Mouse (Mus musculus): ENCODE results near the gene Hoxb3.

- TF ChIP-seq CTCF (IDR thresholded peaks at IDR 0.05 in 2 of 3, conservative IDR thresholded peaks at IDR 0.05 in 1 of 3; ENCODE audit: control insufficient read depth in 1 of 3, insufficient read depth in 1 of 3, low read depth in 2 of 3, low read length in 3 of 3, poor library complexity in 1 of 3, severe bottlenecking in 1 of 3) (no peak), E2F4 (IDR thresholded peaks at IDR 0.05; ENCODE audit: borderline replicate concordance, low read depth, low read length) (no peak), TCF12 (IDR thresholded peaks at IDR 0.05; ENCODE audit: low read depth, low read length) (no peak), UBTF (IDR thresholded peaks at IDR 0.05; ENCODE audit: borderline replicate concordance, insufficient read depth, low read depth, low read length) (no peak), EP300 (IDR thresholded peaks at IDR 0.05; ENCODE audit: low read depth in 1 of 2, low read length in 2 of 2) (no peak), TAL1 (IDR thresholded peaks at IDR 0.05; ENCODE audit: low read length) (no peak), POLR2AphosphoS5 (IDR thresholded peaks at IDR 0.05; ENCODE audit: borderline replicate concordance, low read depth, low read length) (no peak), USF1 (IDR thresholded peaks at IDR 0.05; ENCODE audit: low read depth, low read length) (no peak), MYC (IDR thresholded peaks at IDR 0.05; ENCODE audit: low read depth, low read length) (no peak), POLR2A (IDR thresholded peaks at IDR 0.05; ENCODE audit: control insufficient read depth in 1 of 2, insufficient read depth in 1 of 2, low read depth in 1 of 2, low read length in 2 of 2, poor library complexity in 1 of 2) (no peak)
These were observed 28.7 kb downstream of the Hoxb3 start for GRCm38 (mm10) chr11:96351831-96352230.
